Mouse (Mus musculus) forebrain, embryonic 14.5 days (tissue): ENCODE results near the gene Gm42372. TPM values are rescaled to one million over a fixed set of nuclear protein-coding genes. Genes with fewer than 3 reads are reported as not detected.

Experiments
- ATAC-seq: fragments of 200-750 bp; cut with Nextera tagmentation; 2 replicates; pipeline ENCODE4 v1.8.0; 2017; ENCODE audit warnings: mild to moderate bottlenecking, moderate library complexity
- DNase-seq: peaks from one replicate; pipeline ENCODE4 v3.0.0-alpha.2; 2015; ENCODE audit warnings: low spot score
- H3K27ac ChIP-seq: fragments of 300-500 bp; sonication (generic); 2 replicates; pipeline ENCODE4 v1.5.1; 2014; ENCODE audit warnings: low read depth, mild to moderate bottlenecking, control low read depth, low read length, moderate library complexity
- H3K27me3 ChIP-seq: fragments of 300-500 bp; sonication (generic); replicated peaks from 2 replicates; pipeline ENCODE4 v1.6.1; 2014; ENCODE audit warnings: low read length, control low read depth, mixed read lengths; ENCODE audit not compliant: control insufficient read depth, insufficient read depth
- H3K36me3 ChIP-seq: fragments of 300-500 bp; sonication (generic); 2 replicates; pipeline ENCODE4 v1.6.1; 2014; ENCODE audit warnings: low read length, control low read depth; ENCODE audit not compliant: control insufficient read depth, insufficient read depth
- H3K4me1 ChIP-seq: fragments of 300-500 bp; sonication (generic); 2 replicates; pipeline ENCODE4 v1.6.1; 2014; ENCODE audit warnings: antibody characterized with exemption, low read length, control low read depth; ENCODE audit not compliant: control insufficient read depth, insufficient read depth
- H3K4me2 ChIP-seq: fragments of 300-500 bp; sonication (generic); 2 replicates; pipeline ENCODE4 v1.6.1; 2014; ENCODE audit warnings: mild to moderate bottlenecking, control low read depth, low read length
- H3K4me3 ChIP-seq: fragments of 300-500 bp; sonication (generic); 2 replicates; pipeline ENCODE4 v1.5.1; 2014; ENCODE audit warnings: low read depth, low read length, control low read depth
- H3K9ac ChIP-seq: fragments of 300-500 bp; sonication (generic); 2 replicates; pipeline ENCODE4 v1.6.1; 2014; ENCODE audit warnings: mild to moderate bottlenecking, low read length, control low read depth, moderate library complexity
- H3K9me3 ChIP-seq: fragments of 300-500 bp; sonication (generic); replicated peaks from 2 replicates; pipeline ENCODE4 v1.6.1; 2016; ENCODE audit warnings: low read length, control low read depth, mixed read lengths; ENCODE audit not compliant: control insufficient read depth
- WGBS: fragments of 180-500 bp; shearing (Covaris S2); extraction: QIAGEN DNeasy Blood & Tissue Kit; methylation state at CpG from one replicate; pipeline ENCODE4 v1.1.7; 2014; 5-methylcytosine and 5-hydroxymethylcytosine counted together
- polyA plus RNA-seq: library from polyadenylated mRNA; unstranded; fragments of >200 nt; fragmentation: Nextera tagmentation; extraction: Ambion mirVana; gene quantifications from 2 replicates; pipeline ENCODE4 v1.2.1, GENCODE M21; 2014

Gene Gm42372
- polyA plus RNA-seq, 1 experiment from 2014 or later: 3.8 TPM

DNA sequence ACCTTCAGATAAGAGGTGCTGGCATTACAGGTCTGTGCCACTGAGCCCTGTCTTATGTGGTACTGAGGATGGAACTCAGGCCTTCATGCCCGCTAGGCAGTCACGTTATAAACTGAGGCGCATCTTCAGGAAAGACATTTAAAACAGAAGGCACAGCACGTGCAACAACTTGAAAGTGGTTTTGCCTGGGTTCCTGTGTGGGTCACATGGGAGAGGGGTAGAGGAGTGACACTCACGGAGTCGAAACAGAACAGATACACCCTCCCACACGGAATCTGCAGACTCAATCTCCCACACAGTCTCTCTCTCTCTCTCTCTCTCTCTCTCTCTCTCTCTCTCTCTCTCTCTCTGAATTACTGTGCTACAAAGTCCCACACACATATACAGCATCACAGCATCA is 47.4 kb downstream of the Gm42372 start:
- 82% methylated on average over 7 of the region's 7 CpGs for WGBS
- Histone ChIP-seq H3K4me1 (peaks cover 13% of the 10 kb centered on the region), H3K4me3 (no peak overlapping the region), H3K27me3 (no peaks in the 10 kb centered on the region), H3K9ac (no peak overlapping the region), H3K4me2 (no peak overlapping the region), H3K9me3 (no peaks in the 10 kb centered on the region), H3K27ac (no peak overlapping the region), H3K36me3 (peaks cover 5% of the 10 kb centered on the region; the same call in 1 of the 2 replicates)
- DNase-seq: no peak
- ATAC-seq: no peak

Other genes starting within 250 kb of the Gm42372 start
- gene Ap2s1, start 244.7 kb upstream of the Gm42372 start, polyA plus RNA-seq: 453 and 484 TPM in 2 replicates
- 7.0 and 7.4 TPM in 2 replicates for gene Slc1a5, start 201.7 kb upstream of the Gm42372 start, polyA plus RNA-seq
- gene Strn4, start 167.2 kb upstream of the Gm42372 start, polyA plus RNA-seq: 175 and 186 TPM in 2 replicates
- gene Fkrp, start 166.4 kb upstream of the Gm42372 start, polyA plus RNA-seq: 26.4 and 30.3 TPM in 2 replicates
- gene Prkd2, start 140.2 kb upstream of the Gm42372 start, polyA plus RNA-seq: 4.5 and 6.7 TPM in 2 replicates
- 3.5 and 4.4 TPM in 2 replicates for gene Dact3, start 107.8 kb upstream of the Gm42372 start, polyA plus RNA-seq
- gene Gng8, start 91.3 kb upstream of the Gm42372 start, polyA plus RNA-seq: 9.8 and 11.0 TPM in 2 replicates
- 0.12 and 0.22 TPM in 2 replicates for gene Ptgir, start 76.6 kb upstream of the Gm42372 start, polyA plus RNA-seq
- 473 and 491 TPM in 2 replicates for gene Calm3, start 59.0 kb upstream of the Gm42372 start, polyA plus RNA-seq
- 48.1 and 63.2 TPM in 2 replicates for gene Pnmal2, start 38.4 kb upstream of the Gm42372 start, polyA plus RNA-seq
- gene Pnmal1, start 23.4 kb upstream of the Gm42372 start, polyA plus RNA-seq: 55.5 and 61.9 TPM in 2 replicates
- 3.4 and 3.7 TPM in 2 replicates for gene Ccdc8, start 9.6 kb downstream of the Gm42372 start, polyA plus RNA-seq
- 112 and 115 TPM in 2 replicates for gene Ppp5c, start 44.8 kb downstream of the Gm42372 start, polyA plus RNA-seq
- 2.8 and 5.7 TPM in 2 replicates for gene Hif3a, start 79.3 kb downstream of the Gm42372 start, polyA plus RNA-seq
- 1.6 and 2.1 TPM in 2 replicates for gene Psg16, start 91.0 kb downstream of the Gm42372 start, polyA plus RNA-seq
- not detected in 2 replicates for gene Ceacam3, start 167.2 kb downstream of the Gm42372 start, polyA plus RNA-seq
- 0.04 TPM in 1 of 2 replicates, not detected in the other for gene Psg29, start 220.4 kb downstream of the Gm42372 start, polyA plus RNA-seq